Mouse (Mus musculus) left cerebral cortex, postnatal 25 days (tissue): ENCODE measurements around the gene Prkaa2. TPM values are rescaled to one million over a fixed set of nuclear protein-coding genes. Genes with fewer than 3 reads are reported as not detected.

Source experiments
- DNase-seq, 2 experiments: peaks; one replicate each; pipeline ENCODE4 v3.0.0; 2022; ENCODE audit warnings: low spot score in 2 of 2, mixed read lengths in 1 of 2
- intact Hi-C: fragments of 180-260 bp; cut with DNase I; formaldehyde crosslinking; loops from one replicate; pipeline ENCODE4 v1.15.1; 2025
- total RNA-seq, 2 experiments: library from RNA; stranded (reverse); gene quantifications; 2 replicates each; pipeline ENCODE4 v1.2.3; 2021

The Prkaa2 gene
- 10 to 100 TPM; 31.0 to 31.6 TPM for total RNA-seq

DNA sequence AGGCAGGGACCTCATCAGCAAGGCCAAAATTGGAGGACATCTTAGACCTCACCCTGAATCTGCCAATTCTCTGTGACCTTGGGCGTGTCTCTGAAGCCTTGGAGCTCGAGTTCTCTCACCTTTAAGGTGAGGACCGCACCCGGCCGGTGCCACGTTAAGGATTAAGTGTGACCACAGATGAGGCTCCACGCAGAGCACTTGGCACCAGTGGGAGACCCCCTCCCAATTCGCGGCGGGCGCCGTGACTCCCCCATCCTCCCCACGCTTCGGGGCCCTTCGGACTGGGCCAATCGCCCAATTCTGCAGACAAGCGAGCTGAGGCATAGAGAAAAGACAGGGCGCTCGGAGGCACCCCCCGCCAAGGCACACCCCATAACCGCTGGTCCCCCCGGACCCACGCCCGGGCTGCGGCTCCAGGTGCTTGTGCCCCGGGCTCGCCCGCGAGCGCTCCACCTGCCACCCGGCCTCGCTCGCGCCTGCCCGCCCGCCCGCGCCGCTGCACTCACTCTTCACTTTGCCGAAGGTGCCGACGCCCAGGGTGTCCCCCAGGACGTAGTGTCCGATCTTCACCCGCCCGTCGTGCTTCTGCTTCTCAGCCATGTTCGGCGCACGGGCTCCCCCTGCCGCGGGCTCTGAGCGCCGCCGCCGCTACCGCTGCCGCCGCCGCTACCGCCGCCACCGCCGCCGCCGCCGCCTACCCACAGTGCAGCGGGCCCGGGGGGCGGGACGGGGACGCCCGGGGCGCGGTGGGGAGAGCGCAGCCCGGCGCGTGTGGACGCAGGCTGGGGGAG is at the start of gene Prkaa2:
TSS of gene Prkaa2 (minus strand) at position 692 of the 791 bp plus-strand sequence.
- peak; percentile 76 to 82 for DNase-seq
- intact Hi-C loops, result loop anchor here (2.0 kb wide), 1 partner anchor 75 kb away; no protein-coding TSS in a partner anchor

DNA sequence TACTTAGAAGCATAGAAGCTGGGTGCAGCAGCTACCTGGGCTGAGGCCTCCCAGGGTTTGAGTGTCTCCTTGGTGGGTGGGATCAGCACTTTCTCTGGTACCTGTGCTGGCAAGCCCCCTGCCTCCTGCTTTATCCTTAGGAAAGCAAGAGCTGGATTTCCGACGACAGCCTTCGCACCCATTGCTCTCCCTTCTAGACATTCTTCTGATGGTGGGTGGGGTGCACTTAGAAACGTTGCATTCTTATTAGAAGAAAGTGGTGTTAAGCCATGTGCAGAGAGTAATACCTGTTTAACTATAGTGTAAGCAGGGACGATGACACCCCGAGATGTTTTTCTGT is 49.8 kb upstream of the Prkaa2 start:
- intact Hi-C loops, result loop anchor here (10.0 kb wide), 1 partner anchor 1215 kb away; no protein-coding TSS in a partner anchor
- no peak for DNase-seq

DNA sequence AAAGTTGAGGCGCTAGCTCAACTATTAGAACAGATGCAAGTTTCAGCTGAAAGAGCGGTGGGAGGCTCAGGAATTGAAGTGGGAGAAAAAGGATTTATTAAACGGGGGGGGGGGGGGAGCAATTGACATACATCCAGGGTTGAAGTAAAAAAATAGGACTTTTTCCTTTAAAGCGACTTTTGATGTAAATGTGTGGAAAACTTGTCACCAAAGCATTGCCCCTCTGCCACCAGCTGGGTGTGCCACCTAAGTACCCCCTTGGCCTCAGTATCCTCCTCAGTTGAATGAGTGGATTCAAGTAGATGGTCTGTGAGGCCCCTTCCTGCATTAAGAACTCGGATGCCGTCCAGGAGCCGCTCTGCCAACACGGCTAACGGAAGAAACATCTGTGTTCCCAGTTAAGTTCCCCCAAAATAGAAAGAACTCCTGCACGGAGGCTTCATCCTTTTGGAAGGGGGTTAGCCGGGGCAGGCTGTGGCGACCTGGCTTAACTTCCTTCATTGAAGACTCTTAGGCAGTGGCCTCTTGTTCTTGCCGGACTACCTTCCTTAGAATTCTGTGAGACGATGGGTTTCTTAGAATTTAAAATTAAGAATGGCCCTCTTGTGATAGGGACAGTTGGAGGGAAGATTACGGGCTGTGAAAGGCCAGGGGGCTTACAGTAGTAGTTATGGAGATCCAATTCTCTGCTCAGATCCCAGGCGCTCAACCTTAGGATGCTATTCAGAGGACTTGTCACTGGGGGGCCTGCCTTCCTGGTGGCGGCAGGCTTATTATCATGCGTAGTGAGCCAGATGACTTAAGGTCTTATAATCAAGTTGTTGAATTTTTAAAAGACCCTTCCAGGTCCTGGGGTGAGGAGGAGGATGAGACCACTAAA is 49.2 kb upstream of the Prkaa2 start:
- no peak for DNase-seq
- intact Hi-C loops, result loop anchor here (10.0 kb wide), 1 partner anchor 1216 kb away; no protein-coding TSS in a partner anchor

DNA sequence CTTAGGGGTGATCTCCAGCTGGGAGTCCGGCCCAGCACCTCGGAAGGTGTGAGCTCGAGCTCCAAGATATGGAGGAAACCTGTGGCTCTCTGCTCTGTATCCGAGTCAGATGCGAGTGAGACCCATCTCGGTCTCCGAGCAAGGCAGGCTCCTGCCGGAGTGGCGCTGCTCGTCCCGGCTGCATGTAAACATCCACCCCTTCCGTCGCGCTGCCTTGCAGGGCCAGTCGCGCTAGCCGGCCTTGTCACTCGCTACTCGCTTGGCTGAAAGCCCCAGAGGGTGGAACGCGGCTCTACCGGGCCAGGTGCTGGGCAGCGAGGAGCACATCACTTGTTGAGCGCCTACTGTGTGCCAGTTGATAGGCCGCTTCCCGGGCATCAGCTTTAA is 48.5 kb upstream of the Prkaa2 start:
- intact Hi-C loops, result loop anchor here (10.0 kb wide), 1 partner anchor 1217 kb away; no protein-coding TSS in a partner anchor
- peak; percentile 64 to 69 for DNase-seq

DNA sequence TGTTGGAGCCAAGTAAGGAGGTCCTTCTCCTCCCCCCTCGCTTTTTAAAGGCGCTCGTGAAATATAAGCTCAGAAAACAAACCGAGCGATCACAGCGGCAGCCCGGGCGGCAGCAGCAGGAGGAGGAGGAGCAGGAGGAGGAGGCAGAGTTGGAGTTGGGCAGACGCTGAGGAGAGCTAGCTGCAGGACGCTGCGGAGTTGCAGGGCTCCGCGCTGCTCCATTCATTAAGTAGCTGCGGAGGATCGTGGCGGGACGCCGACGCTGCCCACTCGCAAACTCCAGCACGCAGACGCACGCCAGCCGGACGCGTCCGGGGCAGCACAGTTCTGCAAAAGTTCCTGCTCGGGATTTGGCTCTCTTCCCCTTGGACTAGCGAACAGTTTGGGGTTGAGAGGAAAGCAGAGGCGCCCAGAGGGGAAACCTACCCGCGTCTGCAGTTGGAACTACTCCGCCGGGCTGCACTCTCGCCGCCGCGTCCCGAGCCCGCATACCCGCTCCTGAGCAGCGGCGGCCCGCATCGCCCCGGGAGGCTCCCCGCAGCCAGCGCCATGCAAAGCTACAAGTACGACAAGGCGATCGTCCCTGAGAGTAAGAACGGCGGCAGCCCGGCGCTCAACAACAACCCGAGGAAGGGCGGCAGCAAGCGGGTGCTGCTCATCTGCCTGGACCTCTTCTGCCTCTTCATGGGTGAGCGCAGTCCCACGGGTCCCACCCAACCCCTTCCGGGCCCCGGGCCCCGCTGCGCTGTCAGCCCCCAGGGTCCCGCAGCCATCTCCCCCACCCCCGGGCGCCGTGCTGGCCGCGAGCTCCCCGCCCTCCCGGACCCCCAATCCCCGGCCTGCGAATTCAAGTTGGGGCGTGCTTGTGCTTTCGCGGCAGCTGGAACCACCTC is 47.8 kb upstream of the Prkaa2 start, which contains the start of gene Plpp3:
TSS of gene Plpp3 (plus strand) at position 72 of the 893 bp plus-strand sequence.
- DNase-seq, result peak; percentile 70 to 84
- intact Hi-C loops, result loop anchor here (10.0 kb wide), 1 partner anchor 1217 kb away; no protein-coding TSS in a partner anchor

DNA sequence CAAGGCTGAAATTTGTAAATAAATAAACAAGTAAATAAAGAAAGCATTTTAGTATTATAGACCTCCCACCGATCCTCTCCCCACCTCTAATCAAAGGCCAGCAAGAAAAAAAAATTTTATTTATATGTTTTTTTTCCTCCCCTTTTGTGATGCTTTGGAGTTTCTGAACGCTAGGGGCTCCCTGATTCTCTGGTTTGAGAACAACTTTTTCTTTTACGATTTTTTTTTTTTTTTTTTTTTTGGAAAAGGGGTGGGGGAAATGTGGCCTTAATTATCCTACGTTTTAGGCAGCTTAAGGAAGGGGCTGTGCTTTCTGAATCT is 47.2 kb upstream of the Prkaa2 start:
- intact Hi-C loops, result loop anchor here (10.0 kb wide), 1 partner anchor 1218 kb away; no protein-coding TSS in a partner anchor
- no peak for DNase-seq

DNA sequence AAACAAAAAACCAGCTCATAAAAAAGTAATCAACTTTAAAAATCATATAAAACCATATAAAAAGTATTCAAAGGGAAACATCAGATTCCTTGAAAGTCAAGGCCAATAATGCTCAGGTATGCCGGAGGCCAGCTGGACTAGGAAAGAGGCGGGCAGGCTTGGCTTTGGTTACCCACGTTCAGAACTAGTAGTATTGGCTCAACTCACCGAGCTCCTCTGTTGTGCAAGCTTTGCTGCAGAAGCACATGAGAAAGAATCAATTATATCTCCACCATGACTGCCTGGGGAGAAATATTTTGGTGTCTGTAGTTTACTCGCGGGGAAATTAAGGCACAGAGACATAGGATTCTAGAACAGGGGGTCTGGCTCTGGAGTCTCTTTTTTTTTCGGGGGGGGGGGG is 46.6 kb upstream of the Prkaa2 start:
- no peak for DNase-seq
- intact Hi-C loops, result loop anchor here (10.0 kb wide), 1 partner anchor 1219 kb away; no protein-coding TSS in a partner anchor

DNA sequence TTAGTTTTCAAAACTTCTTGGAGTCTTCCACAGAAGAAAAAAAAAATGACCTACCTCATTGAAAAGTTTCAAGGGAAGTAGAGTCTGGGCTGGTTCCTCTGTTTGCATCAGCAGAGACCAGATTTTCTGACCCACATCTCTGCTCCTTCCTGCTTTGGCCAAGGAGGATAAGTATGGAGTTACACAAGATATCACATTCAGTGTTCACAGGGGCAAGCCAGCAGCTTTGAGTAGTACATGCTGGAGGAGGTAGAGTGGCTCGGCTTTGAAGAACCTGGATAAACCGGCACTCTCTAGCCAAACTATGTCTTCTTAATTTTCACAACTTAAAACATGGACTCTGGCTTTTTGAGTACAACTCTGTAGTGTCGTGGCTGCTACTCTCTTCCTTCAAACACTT is 43.5 kb upstream of the Prkaa2 start:
- intact Hi-C loops, result loop anchor here (5.0 to 10.0 kb wide), 5 partner anchors 164 to 1222 kb away; no protein-coding TSS in a partner anchor
- DNase-seq, result no peak

DNA sequence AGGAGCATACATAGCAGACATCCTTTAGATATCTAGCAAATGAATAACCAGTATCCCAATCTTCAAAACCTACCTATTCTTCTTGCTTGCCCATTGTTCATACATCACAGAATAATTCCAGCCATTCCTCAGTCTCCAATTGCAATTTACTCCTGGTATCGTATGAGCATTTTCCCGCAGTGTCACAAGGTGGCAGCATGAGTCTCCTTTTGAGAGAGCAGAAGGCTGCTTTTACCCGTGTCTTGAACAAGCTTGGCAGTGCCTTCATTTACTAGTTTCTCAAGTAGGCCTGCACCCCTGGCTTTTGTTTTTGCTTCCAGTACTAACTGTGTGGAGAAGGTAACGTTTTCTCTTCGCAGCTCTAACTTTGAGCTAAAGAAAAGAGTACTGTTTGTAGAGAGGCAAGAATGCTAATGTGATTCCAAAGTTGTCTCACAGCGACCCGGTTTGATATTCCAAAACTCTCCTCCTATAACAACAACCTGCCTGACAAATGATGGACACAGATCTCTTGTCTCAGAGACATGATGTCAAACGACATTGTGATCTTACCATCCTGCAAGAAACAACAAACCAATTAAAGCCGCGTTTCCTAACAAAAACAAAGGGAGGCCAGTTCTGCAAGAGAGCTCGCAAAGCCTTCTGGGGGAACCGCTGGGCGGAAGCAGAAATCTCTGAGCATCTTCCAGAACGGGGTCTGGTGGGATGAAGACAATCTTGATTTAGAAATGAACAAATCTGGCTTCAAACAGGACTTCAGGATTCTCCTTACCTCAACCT is 42.4 kb upstream of the Prkaa2 start:
- peak; percentile 79 to 92 for DNase-seq
- intact Hi-C loops, result loop anchor here (1.0 to 10.0 kb wide), 6 partner anchors 165 to 1223 kb away; no protein-coding TSS in a partner anchor

DNA sequence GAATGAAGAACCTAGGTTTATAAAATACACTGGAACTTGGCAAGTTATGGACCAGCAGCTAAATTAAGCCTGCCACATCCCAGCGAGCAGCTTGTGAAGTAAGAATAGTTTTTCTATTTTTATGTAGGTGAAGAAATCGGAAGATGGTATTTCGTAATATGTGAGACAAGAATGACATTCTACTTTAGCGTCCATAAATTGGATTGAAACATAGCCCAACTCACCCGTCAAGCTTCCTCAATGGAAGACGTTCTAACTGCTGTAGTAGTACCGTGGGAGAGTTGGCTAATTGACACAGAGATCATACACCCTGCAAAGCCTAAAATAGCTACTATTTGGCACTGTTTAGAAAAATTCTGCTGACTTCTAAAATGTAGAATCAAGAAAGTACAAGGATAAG is 39.8 kb upstream of the Prkaa2 start:
- intact Hi-C loops, result no loop called here
- DNase-seq, result peak in 1 of 2 experiments; percentile 38

DNA sequence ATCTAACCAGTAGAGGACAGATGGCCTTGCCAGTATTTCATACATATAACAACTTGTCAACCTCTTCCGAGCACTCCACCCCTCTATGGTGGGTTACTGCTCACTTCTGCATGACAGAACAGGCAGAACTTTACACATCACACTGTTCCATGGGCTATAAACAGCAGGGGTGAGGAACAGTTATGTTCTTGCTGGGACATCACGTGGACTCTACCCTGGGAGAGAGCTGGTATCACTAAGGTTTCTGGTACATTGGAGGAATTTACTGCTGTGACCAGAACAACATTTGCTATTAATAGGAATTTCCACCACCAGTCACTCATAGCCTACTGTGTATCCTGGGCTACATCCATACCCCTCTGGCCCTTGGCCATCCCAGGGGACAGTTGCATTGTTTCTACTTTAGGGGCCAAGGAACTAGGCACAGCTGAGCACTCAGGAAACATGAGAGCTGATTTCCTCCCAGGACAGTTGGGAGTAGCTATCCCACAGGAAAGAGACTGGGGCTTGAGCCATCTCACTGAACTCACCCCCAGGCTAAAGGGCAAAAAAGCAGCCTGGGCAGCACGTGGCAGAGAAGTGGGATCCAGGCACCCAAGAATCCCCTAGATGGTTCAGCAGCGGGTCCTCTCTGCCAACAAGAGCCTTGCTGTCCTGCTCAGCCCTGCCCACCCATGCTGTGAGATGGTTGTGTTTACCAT is 23.8 kb upstream of the Prkaa2 start:
- no peak for DNase-seq
- intact Hi-C loops, result no loop called here

DNA sequence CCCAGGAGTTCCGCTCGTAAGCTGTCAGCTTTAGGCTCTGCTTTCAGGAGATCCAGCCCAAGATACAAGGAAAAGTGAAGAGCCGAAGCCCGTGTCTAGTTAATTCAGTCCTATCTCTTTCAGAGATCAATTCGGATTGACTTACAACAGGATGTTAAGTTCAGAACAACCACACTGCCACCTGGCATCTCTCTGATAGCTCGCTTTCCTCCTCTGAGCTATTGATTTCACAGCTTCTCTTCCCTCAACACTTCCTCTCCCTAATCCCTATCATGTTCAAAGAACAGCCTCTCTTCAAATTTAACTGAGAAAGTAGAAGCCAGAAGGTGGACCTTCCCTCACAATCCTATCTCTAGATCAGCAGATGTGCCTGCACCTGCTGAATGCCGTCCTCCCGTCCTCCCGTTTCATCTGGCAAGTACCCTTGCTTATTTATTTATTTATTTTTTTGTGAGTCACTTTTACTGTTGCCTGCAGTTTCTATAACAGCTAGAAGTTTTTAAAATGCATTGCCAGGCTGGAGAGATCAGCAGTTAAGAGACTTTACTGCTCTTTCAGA is 22.1 kb upstream of the Prkaa2 start:
- DNase-seq, result no peak
- intact Hi-C loops, result no loop called here

DNA sequence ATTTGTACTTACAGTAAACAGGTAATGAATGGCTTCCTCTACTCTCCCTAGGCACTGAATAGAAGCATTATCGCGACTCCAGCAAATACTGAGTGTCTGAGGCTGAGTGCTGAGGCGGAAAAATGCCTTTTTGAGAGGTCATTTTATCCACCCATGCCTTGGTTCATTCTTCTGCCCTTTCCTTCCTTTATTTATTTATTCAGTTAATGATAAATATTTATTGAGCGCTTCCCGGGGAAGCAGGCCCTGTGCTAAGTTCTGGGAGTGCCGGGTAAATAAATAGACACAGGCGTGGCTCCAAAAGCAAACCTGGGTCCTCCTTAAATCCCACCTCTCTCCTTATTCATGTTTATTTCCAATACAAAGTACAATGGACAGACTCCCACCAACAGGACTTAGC is 19.5 kb upstream of the Prkaa2 start:
- intact Hi-C loops, result no loop called here
- DNase-seq, result no peak

DNA sequence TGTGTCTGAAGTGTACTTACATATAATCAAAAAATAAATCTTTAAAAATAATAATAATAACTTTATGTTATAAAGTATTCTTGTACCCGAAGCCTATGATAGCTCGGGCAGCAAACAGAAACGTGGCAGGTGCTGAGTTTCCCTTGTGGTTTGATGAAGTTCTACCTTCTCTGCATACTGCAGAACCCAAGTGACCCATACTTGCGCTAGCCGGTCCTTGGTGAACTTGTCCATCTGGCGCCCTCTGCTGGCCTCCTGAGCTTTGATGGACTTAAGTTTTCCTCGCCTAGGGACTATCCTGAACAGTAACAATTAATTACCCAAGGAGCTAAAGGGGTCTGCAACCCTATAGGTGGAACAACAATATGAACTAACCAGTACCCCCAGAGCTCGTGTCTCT is 12.7 kb upstream of the Prkaa2 start:
- intact Hi-C loops, result loop anchor here (2.0 to 5.0 kb wide), 2 partner anchors 90 to 210 kb away; partner anchors contain the start of gene Fyb2
- DNase-seq, result peak; percentile 41 to 62

DNA sequence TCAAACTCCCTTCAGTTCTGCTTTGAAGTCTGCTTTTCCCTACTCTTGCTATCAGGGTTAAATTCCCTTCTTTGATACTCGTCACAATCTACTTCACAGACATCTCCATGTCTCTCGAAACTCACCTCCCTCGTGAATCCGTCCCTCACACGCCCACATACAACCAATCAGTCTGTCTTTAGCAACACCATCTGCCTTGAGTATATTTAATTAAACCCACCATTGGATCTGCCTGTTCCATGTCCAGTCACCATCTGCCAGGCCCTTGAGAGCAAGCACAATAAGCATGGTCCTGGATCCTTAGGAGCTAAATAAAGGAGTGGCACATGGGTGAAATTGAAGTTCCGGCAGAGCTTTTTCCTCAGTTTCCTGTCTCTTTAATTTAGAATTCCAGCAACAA is 11.4 kb upstream of the Prkaa2 start:
- intact Hi-C loops, result loop anchor here (5.0 kb wide), 1 partner anchor 209 kb away; the partner anchor contains the start of gene Fyb2
- peak; percentile 21 to 74 for DNase-seq

DNA sequence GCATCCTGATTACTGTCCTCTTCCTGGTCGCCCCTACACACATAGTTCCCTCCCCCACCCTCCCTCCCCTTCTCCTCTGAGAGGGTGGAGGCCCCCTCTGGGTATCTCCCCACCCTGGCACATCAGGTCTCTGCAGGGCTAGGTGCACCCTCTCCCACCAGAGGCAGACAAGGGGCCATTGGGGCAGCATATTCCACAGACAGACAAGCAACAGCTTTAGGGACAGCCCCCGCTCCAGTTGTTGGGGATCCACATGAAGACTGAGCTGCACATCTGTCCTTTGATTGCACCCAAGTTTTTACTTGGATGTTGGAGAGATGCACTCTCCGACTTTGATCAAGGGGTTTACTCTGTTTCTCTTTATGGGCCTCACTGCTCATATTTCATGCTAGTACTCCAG is 3.8 kb upstream of the Prkaa2 start:
- intact Hi-C loops, result no loop called here

DNA sequence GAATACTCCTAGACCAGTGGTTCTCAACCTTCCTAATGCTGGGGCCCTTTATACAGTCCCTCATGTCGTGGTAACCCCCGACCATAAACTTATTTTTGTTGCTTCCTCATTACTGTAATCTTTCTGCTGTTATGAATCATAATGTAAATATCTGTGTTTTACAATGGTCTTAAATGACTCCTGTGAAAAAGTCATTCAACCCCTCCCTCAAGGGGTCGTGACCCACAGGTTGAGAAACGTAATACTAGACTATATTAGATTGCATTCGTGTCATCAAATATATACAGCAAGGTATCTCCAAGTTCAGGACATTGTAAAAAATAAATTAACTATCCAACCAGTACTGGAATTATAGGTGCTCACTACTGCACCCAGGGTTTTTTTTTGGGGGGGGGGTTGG is 3.4 kb upstream of the Prkaa2 start:
- intact Hi-C loops, result no loop called here
- no peak for DNase-seq

More for the DNA sequence above, 3.8 kb upstream of the Prkaa2 start:
- no peak for DNase-seq
